Mouse (Mus musculus) midbrain, postnatal 0 days (tissue): ENCODE results near the gene Vwa7. TPM values are rescaled to one million over a fixed set of nuclear protein-coding genes. Genes with fewer than 3 reads are reported as not detected.

ENCODE experiments used
- ATAC-seq: fragments of 200-750 bp; cut with Nextera tagmentation; 2 replicates; pipeline ENCODE4 v1.8.0; 2017; ENCODE audit warnings: moderate number of reproducible peaks, mild to moderate bottlenecking, moderate TSS enrichment, moderate library complexity; ENCODE audit not compliant: low FRiP score
- DNase-seq: peaks from one replicate; pipeline ENCODE4 v3.0.0-alpha.2; 2015; ENCODE audit warnings: low spot score
- H3K27ac ChIP-seq: fragments of 300-500 bp; sonication (generic); 2 replicates; pipeline ENCODE4 v1.5.1; 2014; ENCODE audit warnings: low read depth, mild to moderate bottlenecking, low read length, mixed read lengths
- H3K27me3 ChIP-seq: fragments of 300-500 bp; sonication (generic); 2 replicates; pipeline ENCODE4 v1.6.1; 2014; ENCODE audit warnings: low read length, control low read depth, mixed read lengths; ENCODE audit not compliant: insufficient read depth
- H3K36me3 ChIP-seq: fragments of 300-500 bp; sonication (generic); 2 replicates; pipeline ENCODE4 v1.6.1; 2014; ENCODE audit warnings: low read length, control low read depth, mixed read lengths; ENCODE audit not compliant: insufficient read depth
- H3K4me1 ChIP-seq: fragments of 300-500 bp; sonication (generic); 2 replicates; pipeline ENCODE4 v1.6.1; 2014; ENCODE audit warnings: mild to moderate bottlenecking, control low read depth, antibody characterized with exemption, low read length, mixed read lengths; ENCODE audit not compliant: insufficient read depth
- H3K4me2 ChIP-seq: fragments of 300-500 bp; sonication (generic); 2 replicates; pipeline ENCODE4 v1.6.1; 2014; ENCODE audit warnings: low read depth, mild to moderate bottlenecking, low read length, mixed read lengths; ENCODE audit not compliant: poor library complexity, severe bottlenecking
- H3K4me3 ChIP-seq: fragments of 300-500 bp; sonication (generic); 2 replicates; pipeline ENCODE4 v1.5.1; 2014; ENCODE audit warnings: low read depth, mild to moderate bottlenecking, low read length, moderate library complexity
- H3K9ac ChIP-seq: fragments of 300-500 bp; sonication (generic); replicated peaks from 2 replicates; pipeline ENCODE4 v1.6.1; 2014; ENCODE audit warnings: mild to moderate bottlenecking, low read length, moderate library complexity, mixed read lengths; ENCODE audit not compliant: poor library complexity, severe bottlenecking
- H3K9me3 ChIP-seq: fragments of 300-500 bp; sonication (generic); 2 replicates; pipeline ENCODE4 v1.6.1; 2016; ENCODE audit warnings: low read length, control low read depth
- CTCF ChIP-seq: IDR thresholded peaks from 2 replicates; pipeline ENCODE4 v1.5.1; 2016; ENCODE audit warnings: antibody characterized with exemption, mild to moderate bottlenecking
- WGBS: fragments of 180-500 bp; shearing (Covaris S2); extraction: QIAGEN DNeasy Blood & Tissue Kit; methylation state at CpG from one replicate; pipeline ENCODE4 v1.1.7; 2014; 5-methylcytosine and 5-hydroxymethylcytosine counted together
- polyA plus RNA-seq: library from polyadenylated mRNA; unstranded; fragments of >200 nt; fragmentation: Nextera tagmentation; extraction: Ambion mirVana; gene quantifications from 2 replicates; pipeline ENCODE4 v1.2.1, GENCODE M21; 2015
- total RNA-seq: library from RNA; depleted of rRNA; stranded (reverse); fragments of >200 nt; gene quantifications from 2 replicates; pipeline ENCODE4 v1.2.3, GENCODE M21; 2014

Gene Vwa7
- total and polyA plus RNA-seq, 2 experiments from 2014 or later, result 0.14 to 0.44 TPM

DNA sequence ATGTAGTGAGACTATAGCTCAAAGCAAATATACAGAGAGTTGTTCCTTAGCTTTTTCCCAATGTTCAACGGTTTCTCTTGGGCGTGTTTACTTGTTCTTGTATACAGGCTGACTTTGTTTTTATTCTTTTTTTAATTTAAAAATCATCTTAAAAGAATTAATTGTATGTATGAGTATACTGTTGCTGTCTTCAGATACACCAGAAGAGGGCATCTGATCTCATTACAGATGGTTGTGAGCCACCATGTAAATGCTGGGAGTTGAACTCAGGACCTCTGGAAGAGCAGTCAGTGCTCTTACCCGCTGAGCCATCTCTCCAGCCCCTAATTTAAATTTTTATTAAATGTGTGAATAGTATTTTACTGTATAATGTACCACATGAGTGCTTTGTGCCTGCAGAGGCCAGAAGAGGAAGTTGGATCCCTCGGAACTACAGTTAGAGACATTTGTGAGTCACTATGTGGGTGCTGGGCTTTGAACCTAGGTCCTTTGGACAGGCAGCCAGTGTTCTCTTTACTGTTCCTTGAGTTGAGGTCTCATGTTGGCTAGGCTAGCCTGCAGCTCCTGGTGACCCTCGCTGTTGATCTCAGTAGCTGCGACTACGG lies 8.9 kb upstream of the Vwa7 start:
- TF ChIP-seq CTCF, result peak; percentile 34; the same call in 1 of the 2 replicates
- DNase-seq, result no peak
- 95% methylated on average over 7 of the region's 7 CpGs for WGBS
- Histone ChIP-seq H3K4me2 (no peak overlapping the region), H3K27me3 (no peaks in the 10 kb centered on the region), H3K4me3 (no peak overlapping the region), H3K9ac (no peak overlapping the region), H3K9me3 (no peaks in the 10 kb centered on the region), H3K36me3 (peaks cover 48% of the 10 kb centered on the region), H3K27ac (no peak overlapping the region), H3K4me1 (peaks cover 3% of the 10 kb centered on the region)
- ATAC-seq, result no peak

DNA sequence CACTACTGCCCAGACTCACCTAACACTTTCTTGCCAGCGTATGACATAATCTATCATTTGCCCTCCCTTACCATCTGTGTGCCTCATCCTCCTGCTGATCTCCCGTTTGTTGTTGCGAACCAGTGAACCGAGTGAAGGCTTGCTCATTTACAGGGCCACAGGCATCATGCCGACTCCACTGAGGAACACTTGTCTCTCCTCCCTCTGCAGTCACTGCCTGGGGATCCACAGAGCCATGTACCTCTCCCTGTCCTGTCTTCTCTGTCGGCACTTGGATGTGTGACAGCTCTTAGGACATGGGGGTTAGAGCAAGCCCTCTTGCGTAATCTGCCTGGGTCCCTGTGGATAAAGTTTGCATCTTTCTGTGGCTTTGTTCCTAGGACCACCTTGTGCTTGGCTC lies 6.8 kb upstream of the Vwa7 start:
- Histone ChIP-seq H3K36me3 (peaks cover 66% of the 10 kb centered on the region), H3K27ac (no peak overlapping the region), H3K9me3 (no peaks in the 10 kb centered on the region), H3K9ac (no peak overlapping the region), H3K4me2 (no peak overlapping the region), H3K27me3 (no peaks in the 10 kb centered on the region), H3K4me1 (no peaks in the 10 kb centered on the region), H3K4me3 (no peak overlapping the region)
- no peak for DNase-seq
- ATAC-seq, result no peak
- TF ChIP-seq CTCF, result no peak
- 85% methylated on average over 7 of the region's 7 CpGs for WGBS

DNA sequence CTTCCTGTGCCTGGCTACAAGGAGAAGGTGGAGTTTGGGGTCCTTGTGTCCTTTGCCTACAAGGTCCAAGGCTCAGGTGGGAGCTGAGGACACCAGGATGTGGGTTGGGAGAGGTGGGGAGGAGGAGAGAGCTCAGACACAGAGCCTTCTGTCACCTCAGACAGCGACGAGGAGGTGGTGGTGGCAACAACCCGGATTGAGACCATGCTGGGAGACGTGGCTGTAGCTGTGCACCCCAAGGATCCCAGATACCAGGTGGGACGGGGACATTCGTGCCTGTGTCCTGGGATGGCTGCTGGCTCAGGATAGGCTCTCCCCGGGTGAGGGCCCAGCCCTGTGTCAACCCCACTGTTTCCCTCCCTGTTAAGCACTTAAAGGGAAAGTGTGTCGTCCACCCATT lies 4.9 kb upstream of the Vwa7 start:
- Histone ChIP-seq H3K9me3 (no peaks in the 10 kb centered on the region), H3K27me3 (no peaks in the 10 kb centered on the region), H3K4me1 (no peaks in the 10 kb centered on the region), H3K4me3 (no peak overlapping the region), H3K36me3 (peaks cover 71% of the 10 kb centered on the region), H3K9ac (no peak overlapping the region), H3K27ac (no peak overlapping the region), H3K4me2 (no peak overlapping the region)
- no peak for DNase-seq
- no peak for TF ChIP-seq CTCF
- WGBS, result 92% methylated on average over 8 of the region's 8 CpGs
- no peak for ATAC-seq

GRCm38 (mm10) chr17:35012430-35012829 lies 3.9 kb upstream of the Vwa7 start:
- Histone ChIP-seq H3K27me3 (no peaks in the 10 kb centered on the region), H3K36me3 (peaks cover 72% of the 10 kb centered on the region), H3K4me1 (no peaks in the 10 kb centered on the region), H3K9ac (no peak overlapping the region), H3K27ac (no peak overlapping the region), H3K4me3 (no peak overlapping the region), H3K4me2 (no peak overlapping the region), H3K9me3 (no peaks in the 10 kb centered on the region)
- 90% methylated on average over 13 of the region's 13 CpGs for WGBS
- no peak for TF ChIP-seq CTCF
- no peak for DNase-seq
- no peak for ATAC-seq

- TF ChIP-seq CTCF, result no peak
- Histone ChIP-seq H3K9ac (no peak overlapping the region), H3K4me1 (no peaks in the 10 kb centered on the region), H3K4me2 (no peak overlapping the region), H3K27me3 (no peaks in the 10 kb centered on the region), H3K4me3 (no peak overlapping the region), H3K36me3 (peaks cover 72% of the 10 kb centered on the region), H3K9me3 (no peaks in the 10 kb centered on the region), H3K27ac (no peak overlapping the region)
- DNase-seq (no peak), ATAC-seq (no peak)
- WGBS, result 86% methylated on average over 6 of the region's 6 CpGs
Measured at GRCm38 (mm10) chr17:35013221-35013620, 3.2 kb upstream of the Vwa7 start.

DNA sequence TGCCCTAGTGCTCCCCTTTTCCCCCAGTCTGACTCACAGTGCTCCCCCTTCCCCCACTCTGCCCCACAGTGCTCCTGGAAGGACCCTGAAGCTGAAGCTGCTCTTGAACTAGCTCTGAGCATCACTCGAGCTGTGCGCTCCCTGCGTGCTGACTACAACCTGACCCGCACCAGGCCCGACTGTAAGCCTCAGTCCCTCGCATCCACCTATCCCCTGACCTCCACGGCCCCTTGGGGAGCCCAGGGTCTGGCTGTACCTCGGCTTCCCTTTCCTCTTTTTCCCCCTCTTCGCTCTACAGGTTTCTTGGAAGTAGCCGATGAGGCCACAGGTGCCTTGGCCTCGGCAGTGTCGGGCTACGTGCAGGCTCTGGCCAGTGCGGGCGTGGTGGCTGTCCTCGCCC lies 1.1 kb upstream of the Vwa7 start:
- no peak overlapping the region for H3K27ac ChIP-seq
- 93% methylated on average over 16 of the region's 16 CpGs for WGBS
- no peaks in the 10 kb centered on the region for H3K4me1 ChIP-seq
- peaks cover 60% of the 10 kb centered on the region for H3K36me3 ChIP-seq
- no peaks in the 10 kb centered on the region for H3K27me3 ChIP-seq
- H3K4me2 ChIP-seq, result no peak overlapping the region
- ATAC-seq (no peak), DNase-seq (no peak)
- H3K9me3 ChIP-seq, result no peaks in the 10 kb centered on the region
- no peak for TF ChIP-seq CTCF
- no peak overlapping the region for H3K4me3 ChIP-seq
- H3K9ac ChIP-seq, result no peak overlapping the region
